Mouse (Mus musculus): ENCODE data around the gene Lifr. TPM values are rescaled to one million over a fixed set of nuclear protein-coding genes. Genes with fewer than 3 reads are reported as not detected.
A peak's percentile ranks its signal among the peaks of the same experiment; 100 is the strongest.

The Lifr gene
- polyA plus RNA-seq, 1 experiment from 2014 or later: 20.4 TPM

DNA sequence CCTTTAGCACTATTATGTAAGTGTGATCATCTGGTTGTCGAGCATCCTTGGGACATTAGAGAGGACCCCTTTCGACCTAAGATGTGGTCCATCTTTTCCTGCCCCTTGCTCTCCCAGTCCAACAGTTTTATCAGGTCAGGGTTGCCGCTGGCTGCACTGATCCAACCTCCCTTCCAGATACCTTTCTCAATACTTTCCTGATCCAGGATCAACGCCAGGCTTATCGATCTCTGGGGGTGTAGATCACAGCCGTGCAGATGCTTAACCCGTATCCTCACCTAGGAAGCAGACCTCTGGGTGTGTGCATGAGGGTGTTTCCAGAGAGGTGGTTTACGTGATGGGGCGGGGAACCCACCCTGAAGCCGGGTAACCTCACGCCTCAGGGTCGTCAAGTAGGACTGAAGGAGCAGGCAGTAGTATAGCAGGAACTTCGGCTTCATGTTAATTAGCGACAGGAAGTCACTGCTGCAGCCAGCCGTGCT, 53.3 kb downstream of the Lifr start:
- H3K27me3 ChIP-seq (ENCODE audit: control insufficient read depth, insufficient read depth, low read length): no peaks in the 10 kb centered on the region
- peaks cover 24% of the 10 kb centered on the region for H3K4me1 ChIP-seq (ENCODE audit: control insufficient read depth, insufficient read depth, low read length)
- no peak overlapping the region for H3K4me3 ChIP-seq (replicated peaks; ENCODE audit: low read length)
- H3K4me2 ChIP-seq (ENCODE audit: low read depth, low read length): no peak overlapping the region
- ATAC-seq (ENCODE audit: insufficient read depth, low FRiP score): no peak
- H3K27ac ChIP-seq (ENCODE audit: low read length): no peak overlapping the region
- H3K9ac ChIP-seq (ENCODE audit: low read length): peak overlapping the region; percentile 31; the same call in 1 of the 2 replicates
- no peaks in the 10 kb centered on the region for H3K36me3 ChIP-seq (ENCODE audit: control insufficient read depth, insufficient read depth, low read length)
- WGBS: 59% methylated on average over 15 of the region's 15 CpGs
- H3K9me3 ChIP-seq (replicated peaks; ENCODE audit: control insufficient read depth, low read length): no peaks in the 10 kb centered on the region

- H3K27ac ChIP-seq (ENCODE audit: low read length): no peak overlapping the region
- no peaks in the 10 kb centered on the region for H3K9me3 ChIP-seq (replicated peaks; ENCODE audit: control insufficient read depth, low read length)
- peaks cover 24% of the 10 kb centered on the region for H3K4me1 ChIP-seq (ENCODE audit: control insufficient read depth, insufficient read depth, low read length)
- H3K4me2 ChIP-seq (ENCODE audit: low read depth, low read length): no peak overlapping the region
- H3K9ac ChIP-seq (ENCODE audit: low read length): no peak overlapping the region
- H3K4me3 ChIP-seq (replicated peaks; ENCODE audit: low read length): no peak overlapping the region
- WGBS: 82% methylated on average over 3 of the region's 3 CpGs
- no peaks in the 10 kb centered on the region for H3K36me3 ChIP-seq (ENCODE audit: control insufficient read depth, insufficient read depth, low read length)
- no peaks in the 10 kb centered on the region for H3K27me3 ChIP-seq (ENCODE audit: control insufficient read depth, insufficient read depth, low read length)
- no peak for ATAC-seq (ENCODE audit: insufficient read depth, low FRiP score)
Observed at GRCm38 (mm10) chr15:7144542-7144941, 54.1 kb downstream of the Lifr start.

GRCm38 (mm10) chr15:7144942-7145341, 54.5 kb downstream of the Lifr start:
- ATAC-seq (ENCODE audit: insufficient read depth, low FRiP score): no peak
- WGBS: 72% methylated on average over 9 of the region's 9 CpGs

DNA sequence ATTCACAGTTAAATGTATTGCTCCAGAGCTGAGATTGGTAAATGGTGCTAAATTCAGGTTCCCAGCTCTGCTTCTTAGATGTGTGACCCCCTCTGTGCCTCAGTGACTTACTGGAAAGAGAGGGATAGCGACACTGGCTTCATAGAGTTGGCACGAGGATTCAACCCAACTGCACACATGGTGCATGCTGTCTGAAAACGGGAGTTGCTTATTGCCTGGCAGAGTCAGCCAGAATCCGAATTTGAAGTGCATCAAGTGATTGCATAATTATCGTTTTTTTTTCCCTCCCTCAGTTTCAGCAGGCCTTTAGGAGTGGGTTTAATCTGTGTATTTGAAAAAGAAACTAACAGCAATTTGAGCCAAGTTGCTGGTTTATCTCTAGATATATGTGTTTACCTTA, 55.1 kb downstream of the Lifr start:
- Histone ChIP-seq H3K27me3 (ENCODE audit: control insufficient read depth, insufficient read depth, low read length) (no peaks in the 10 kb centered on the region), H3K4me2 (ENCODE audit: low read depth, low read length) (no peak overlapping the region), H3K9me3 (replicated peaks; ENCODE audit: control insufficient read depth, low read length) (no peaks in the 10 kb centered on the region), H3K36me3 (ENCODE audit: control insufficient read depth, insufficient read depth, low read length) (no peaks in the 10 kb centered on the region), H3K9ac (ENCODE audit: low read length) (no peak overlapping the region), H3K4me1 (ENCODE audit: control insufficient read depth, insufficient read depth, low read length) (peaks cover 24% of the 10 kb centered on the region), H3K27ac (ENCODE audit: low read length) (no peak overlapping the region), H3K4me3 (replicated peaks; ENCODE audit: low read length) (no peak overlapping the region)
- WGBS: 49% methylated on average over 5 of the region's 5 CpGs
- no peak for ATAC-seq (ENCODE audit: insufficient read depth, low FRiP score)

More at GRCm38 (mm10) chr15:7144942-7145341, 54.5 kb downstream of the Lifr start:
- Histone ChIP-seq H3K27ac (ENCODE audit: low read length) (no peak overlapping the region), H3K9me3 (replicated peaks; ENCODE audit: control insufficient read depth, low read length) (no peaks in the 10 kb centered on the region), H3K4me2 (ENCODE audit: low read depth, low read length) (no peak overlapping the region), H3K4me1 (ENCODE audit: control insufficient read depth, insufficient read depth, low read length) (peaks cover 24% of the 10 kb centered on the region), H3K4me3 (replicated peaks; ENCODE audit: low read length) (no peak overlapping the region), H3K9ac (ENCODE audit: low read length) (no peak overlapping the region), H3K36me3 (ENCODE audit: control insufficient read depth, insufficient read depth, low read length) (no peaks in the 10 kb centered on the region), H3K27me3 (ENCODE audit: control insufficient read depth, insufficient read depth, low read length) (no peaks in the 10 kb centered on the region)

DNA sequence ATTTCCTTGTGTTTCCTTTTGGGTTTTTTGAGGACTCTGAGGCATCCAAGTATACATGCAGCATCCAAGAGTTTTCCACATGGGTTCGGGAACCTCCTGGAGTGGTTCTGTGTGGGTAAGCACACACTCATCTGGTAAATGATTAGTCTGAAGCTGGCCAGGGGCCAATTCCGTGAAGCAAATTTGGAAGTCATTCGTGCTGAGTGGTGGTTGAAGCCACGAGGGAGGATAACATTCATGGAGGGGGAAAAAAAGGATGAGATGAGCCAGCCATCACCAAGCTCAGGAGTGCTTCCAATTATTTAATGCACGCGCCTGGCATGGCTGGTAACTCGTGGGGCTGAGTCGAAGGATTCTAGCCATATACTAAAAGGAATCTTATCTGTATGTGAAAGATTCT, 56.1 kb downstream of the Lifr start:
- Histone ChIP-seq H3K9ac (ENCODE audit: low read length) (no peak overlapping the region), H3K4me3 (replicated peaks; ENCODE audit: low read length) (no peak overlapping the region), H3K27ac (ENCODE audit: low read length) (no peak overlapping the region), H3K4me2 (ENCODE audit: low read depth, low read length) (no peak overlapping the region), H3K27me3 (ENCODE audit: control insufficient read depth, insufficient read depth, low read length) (no peaks in the 10 kb centered on the region), H3K4me1 (ENCODE audit: control insufficient read depth, insufficient read depth, low read length) (peaks cover 19% of the 10 kb centered on the region), H3K36me3 (ENCODE audit: control insufficient read depth, insufficient read depth, low read length) (no peaks in the 10 kb centered on the region), H3K9me3 (replicated peaks; ENCODE audit: control insufficient read depth, low read length) (no peaks in the 10 kb centered on the region)
- no peak for ATAC-seq (ENCODE audit: insufficient read depth, low FRiP score)
- WGBS: 52% methylated on average over 8 of the region's 8 CpGs

DNA sequence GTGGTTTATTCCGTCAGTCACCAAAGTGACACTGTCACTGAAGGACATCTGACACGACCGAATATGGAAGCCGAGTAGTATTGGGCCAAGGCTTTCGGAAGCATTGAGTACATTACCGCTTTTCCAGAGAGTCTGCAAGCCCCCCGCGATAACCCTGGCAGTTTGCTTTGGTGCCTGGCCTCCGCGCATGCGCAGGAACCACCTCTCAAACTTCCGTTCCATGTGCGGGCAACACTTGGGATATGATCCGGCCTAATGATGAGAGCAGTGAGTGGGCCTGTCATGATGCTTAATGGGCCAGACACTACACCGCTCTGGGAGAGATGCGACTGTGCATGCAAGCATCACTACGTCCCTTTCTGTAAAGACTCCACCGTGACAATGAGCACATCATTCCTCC, 59.4 kb downstream of the Lifr start:
- no peak overlapping the region for H3K27ac ChIP-seq (ENCODE audit: low read length)
- H3K36me3 ChIP-seq (ENCODE audit: control insufficient read depth, insufficient read depth, low read length): no peaks in the 10 kb centered on the region
- no peak for ATAC-seq (ENCODE audit: insufficient read depth, low FRiP score)
- H3K9ac ChIP-seq (ENCODE audit: low read length): no peak overlapping the region
- no peak overlapping the region for H3K4me2 ChIP-seq (ENCODE audit: low read depth, low read length)
- WGBS: 94% methylated on average over 18 of the region's 18 CpGs
- H3K4me3 ChIP-seq (replicated peaks; ENCODE audit: low read length): no peak overlapping the region
- H3K4me1 ChIP-seq (ENCODE audit: control insufficient read depth, insufficient read depth, low read length): peaks cover 21% of the 10 kb centered on the region
- H3K9me3 ChIP-seq (replicated peaks; ENCODE audit: control insufficient read depth, low read length): no peaks in the 10 kb centered on the region
- H3K27me3 ChIP-seq (ENCODE audit: control insufficient read depth, insufficient read depth, low read length): no peaks in the 10 kb centered on the region

DNA sequence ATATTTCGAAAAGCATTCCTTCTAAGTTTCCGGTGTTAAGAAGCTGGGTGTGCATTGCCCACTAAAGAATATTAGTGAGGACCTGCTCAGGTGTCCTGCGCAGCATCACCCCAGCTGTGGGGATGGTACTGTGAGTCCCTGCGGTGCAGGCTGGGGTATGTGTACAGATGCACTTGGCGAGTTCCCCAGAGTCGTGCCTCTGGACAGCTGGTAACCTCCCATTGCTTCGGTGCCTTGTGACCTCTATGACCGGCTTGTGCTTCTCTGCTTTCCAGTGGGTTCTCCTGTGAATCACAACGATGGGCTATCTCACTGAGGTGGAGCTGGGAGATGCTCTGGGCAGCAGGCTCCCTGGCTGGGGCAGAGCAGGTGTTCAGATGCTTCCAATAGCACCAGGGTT, 60.2 kb downstream of the Lifr start:
- Histone ChIP-seq H3K4me2 (ENCODE audit: low read depth, low read length) (no peak overlapping the region), H3K36me3 (ENCODE audit: control insufficient read depth, insufficient read depth, low read length) (no peaks in the 10 kb centered on the region), H3K27me3 (ENCODE audit: control insufficient read depth, insufficient read depth, low read length) (no peaks in the 10 kb centered on the region), H3K27ac (ENCODE audit: low read length) (no peak overlapping the region), H3K4me3 (replicated peaks; ENCODE audit: low read length) (no peak overlapping the region), H3K4me1 (ENCODE audit: control insufficient read depth, insufficient read depth, low read length) (peaks cover 13% of the 10 kb centered on the region), H3K9ac (ENCODE audit: low read length) (no peak overlapping the region), H3K9me3 (replicated peaks; ENCODE audit: control insufficient read depth, low read length) (no peaks in the 10 kb centered on the region)
- no peak for ATAC-seq (ENCODE audit: insufficient read depth, low FRiP score)
- WGBS: 90% methylated on average over 9 of the region's 9 CpGs

DNA sequence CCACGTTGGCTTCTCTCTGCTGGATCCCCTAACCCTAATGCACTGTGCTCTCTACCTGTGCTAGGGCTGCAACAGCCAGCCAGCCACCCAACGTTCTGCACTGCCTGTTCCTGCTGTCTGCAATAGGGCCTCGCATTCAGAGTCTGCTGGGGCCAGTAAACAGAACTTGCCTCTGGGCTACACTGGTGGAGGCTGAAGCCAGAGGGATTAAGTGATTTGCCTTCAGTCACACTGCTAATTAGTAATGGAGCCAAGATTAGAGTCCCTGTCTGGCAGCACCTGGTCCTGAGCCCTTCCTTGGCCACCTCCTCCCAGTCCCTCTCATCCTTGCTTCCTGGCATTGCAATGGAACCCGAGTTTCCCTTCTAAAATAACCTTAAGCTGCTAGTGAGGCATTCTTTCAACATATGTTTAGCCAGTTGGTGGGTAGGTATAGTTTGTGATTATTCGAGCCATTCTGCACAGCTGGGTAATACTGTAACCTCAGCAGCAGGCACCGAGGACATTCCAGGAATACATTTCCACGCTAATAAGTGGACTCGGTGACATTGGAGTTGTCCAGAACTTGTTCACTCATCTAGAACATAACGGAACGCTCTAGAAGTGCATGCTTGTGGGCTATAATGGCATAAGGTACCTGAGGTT, 61.8 kb downstream of the Lifr start:
- no peak overlapping the region for H3K4me3 ChIP-seq (replicated peaks; ENCODE audit: low read length)
- ATAC-seq (ENCODE audit: insufficient read depth, low FRiP score): no peak
- H3K9ac ChIP-seq (ENCODE audit: low read length): no peak overlapping the region
- no peaks in the 10 kb centered on the region for H3K27me3 ChIP-seq (ENCODE audit: control insufficient read depth, insufficient read depth, low read length)
- peaks cover 10% of the 10 kb centered on the region; the same call in 1 of the 2 replicates for H3K4me1 ChIP-seq (ENCODE audit: control insufficient read depth, insufficient read depth, low read length)
- no peak overlapping the region for H3K4me2 ChIP-seq (ENCODE audit: low read depth, low read length)
- H3K36me3 ChIP-seq (ENCODE audit: control insufficient read depth, insufficient read depth, low read length): no peaks in the 10 kb centered on the region
- 81% methylated on average over 10 of the region's 10 CpGs for WGBS
- no peak overlapping the region for H3K27ac ChIP-seq (ENCODE audit: low read length)
- no peaks in the 10 kb centered on the region for H3K9me3 ChIP-seq (replicated peaks; ENCODE audit: control insufficient read depth, low read length)

GRCm38 (mm10) chr15:7154010-7154736, 63.8 kb downstream of the Lifr start:
- no peaks in the 10 kb centered on the region for H3K27me3 ChIP-seq (ENCODE audit: control insufficient read depth, insufficient read depth, low read length)
- H3K4me2 ChIP-seq (ENCODE audit: low read depth, low read length): no peak overlapping the region
- no peak overlapping the region for H3K9ac ChIP-seq (ENCODE audit: low read length)
- H3K36me3 ChIP-seq (ENCODE audit: control insufficient read depth, insufficient read depth, low read length): no peaks in the 10 kb centered on the region
- H3K4me1 ChIP-seq (ENCODE audit: control insufficient read depth, insufficient read depth, low read length): peaks cover 10% of the 10 kb centered on the region; the same call in 1 of the 2 replicates
- H3K4me3 ChIP-seq (replicated peaks; ENCODE audit: low read length): no peak overlapping the region
- ATAC-seq (ENCODE audit: insufficient read depth, low FRiP score): no peak
- peak overlapping the region; percentile 32 for H3K27ac ChIP-seq (ENCODE audit: low read length)
- 78% methylated on average over 15 of the region's 15 CpGs for WGBS
- H3K9me3 ChIP-seq (replicated peaks; ENCODE audit: control insufficient read depth, low read length): no peaks in the 10 kb centered on the region
